Mouse (Mus musculus): ENCODE measurements around the gene Psmb3.

DNA sequence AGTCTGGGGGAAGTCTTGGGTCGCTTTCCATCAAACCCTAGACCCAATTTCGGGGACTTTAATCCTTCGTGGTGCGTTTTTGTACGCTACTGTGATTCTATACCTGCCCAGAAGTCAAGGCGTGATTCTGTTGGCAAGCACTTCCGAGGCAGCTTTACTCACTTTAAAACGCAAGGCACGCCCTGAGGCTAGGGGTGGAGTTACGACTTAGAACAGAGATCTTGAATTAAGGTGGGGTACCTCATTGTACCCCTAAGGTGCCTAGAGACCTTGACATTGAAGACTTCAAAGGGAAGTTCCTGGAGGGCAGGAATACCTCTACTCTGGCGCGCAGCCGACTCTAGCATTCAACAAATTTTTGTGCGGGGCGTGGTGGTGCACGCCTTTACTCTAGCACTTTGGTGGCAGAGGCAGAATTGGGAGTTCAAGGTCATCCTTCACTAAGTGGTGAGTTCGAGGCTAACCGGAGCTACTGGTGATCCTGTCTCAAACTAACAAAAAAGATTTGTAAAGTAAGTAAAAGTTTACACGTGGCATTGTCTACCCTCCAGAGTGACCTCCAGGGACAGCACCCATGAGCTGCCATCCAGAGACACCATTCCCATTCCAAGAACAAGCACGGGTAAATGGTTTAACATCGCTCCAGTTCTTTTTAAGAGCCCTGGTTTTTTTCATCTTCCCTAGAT is 40.8 kb upstream of the Psmb3 start:
- TF ChIP-seq CTCF (IDR thresholded peaks at IDR 0.05; ENCODE audit: insufficient read depth, low read depth, low read length): no peak
- no peak for TF ChIP-seq POLR2A (IDR thresholded peaks at IDR 0.05; ENCODE audit: insufficient read depth, low read depth, low read length)

All from olfactory bulb, adult 2 months (tissue).